Mouse (Mus musculus) liver, adult 2 months (tissue): ENCODE measurements around the gene Sox5. TPM values are rescaled to one million over a fixed set of nuclear protein-coding genes. Genes with fewer than 3 reads are reported as not detected.
A peak's percentile ranks its signal among the peaks of the same experiment; 100 is the strongest.

Experiments used
- DNase-seq: peaks from one replicate; pipeline ENCODE4 v3.0.0-alpha.2; 2011; ENCODE audit warnings: low read depth, low spot score; ENCODE audit errors: extremely low read depth
- H3K27ac ChIP-seq: fragments of 200-500 bp; replicated peaks from 2 replicates; pipeline ENCODE4 v1.5.1; 2012; ENCODE audit warnings: low read depth, mild to moderate bottlenecking, control low read depth, inconsistent platforms, low read length; ENCODE audit not compliant: insufficient read depth
- H3K27me3 ChIP-seq: fragments of 200-500 bp; 2 replicates; pipeline ENCODE4 v1.6.1; 2012; ENCODE audit warnings: mild to moderate bottlenecking, moderate library complexity, low read length, inconsistent platforms; ENCODE audit not compliant: control insufficient read depth, insufficient read depth
- H3K36me3 ChIP-seq: fragments of 200-500 bp; 2 replicates; pipeline ENCODE4 v1.6.1; 2012; ENCODE audit warnings: low read length, inconsistent platforms; ENCODE audit not compliant: control insufficient read depth, insufficient read depth
- H3K4me1 ChIP-seq: fragments of 200-500 bp; 2 replicates; pipeline ENCODE4 v1.6.1; 2011; ENCODE audit warnings: low read length; ENCODE audit not compliant: control insufficient read depth, insufficient read depth
- H3K4me3 ChIP-seq: fragments of 200-500 bp; 2 replicates; pipeline ENCODE4 v1.5.1; 2011; ENCODE audit warnings: low read depth, mild to moderate bottlenecking, control low read depth, low read length, moderate library complexity; ENCODE audit not compliant: insufficient read depth
- H3K79me2 ChIP-seq: fragments of 200-500 bp; 2 replicates; pipeline ENCODE4 v1.6.1; 2012; ENCODE audit warnings: inconsistent platforms, mild to moderate bottlenecking, low read length, moderate library complexity; ENCODE audit not compliant: control insufficient read depth, insufficient read depth
- H3K9ac ChIP-seq: fragments of 200-500 bp; 2 replicates; pipeline ENCODE4 v1.6.1; 2012; ENCODE audit warnings: low read depth, mild to moderate bottlenecking, control low read depth, inconsistent platforms, low read length
- CTCF ChIP-seq: fragments of 200-500 bp; IDR thresholded peaks from 2 replicates; pipeline ENCODE4 v1.5.1; 2011; ENCODE audit warnings: low read depth, low read length, control low read depth
- POLR2A ChIP-seq: fragments of 200-500 bp; IDR thresholded peaks from 2 replicates; pipeline ENCODE4 v1.6.1; 2011; ENCODE audit warnings: low read length, control low read depth; ENCODE audit not compliant: insufficient read depth; ENCODE audit errors: extremely low read depth
- WGBS: fragments of 180-500 bp; shearing (Covaris S2); methylation state at CpG from one replicate; pipeline ENCODE4 v1.1.7; 2018; 5-methylcytosine and 5-hydroxymethylcytosine counted together
- polyA plus RNA-seq: library from polyadenylated mRNA; depleted of rRNA; stranded (reverse); fragments of >200 nt; gene quantifications from 2 replicates; pipeline ENCODE4 v1.2.3, GENCODE M21; 2012
- total RNA-seq: library from RNA; depleted of rRNA; stranded (reverse); fragments of >200 nt; gene quantifications from 2 replicates; pipeline ENCODE4 v1.2.3, GENCODE M21; 2014

The Sox5 gene
- total and polyA plus RNA-seq, 2 experiments: 7.5 to 31.6 TPM

DNA sequence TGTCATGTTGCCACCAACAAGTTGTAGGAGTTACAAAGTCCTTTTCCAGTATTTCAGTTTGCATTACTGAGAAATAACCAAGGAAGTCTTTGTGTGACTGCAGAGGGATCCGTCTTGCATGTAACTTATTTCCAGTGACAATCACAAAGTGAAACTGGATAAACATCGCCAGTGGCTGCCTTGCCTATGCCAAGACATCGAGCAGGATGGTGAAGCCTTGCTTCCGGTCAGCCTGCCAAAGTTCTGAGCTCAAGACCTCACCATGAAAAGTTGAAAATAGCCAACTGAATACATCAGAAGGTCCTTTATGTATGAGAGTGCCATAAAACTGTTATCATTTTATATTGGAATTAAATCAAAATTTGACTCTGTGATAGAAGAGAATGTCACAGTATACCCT, 136.0 kb downstream of the Sox5 start:
- TF ChIP-seq CTCF (no peak), POLR2A (no peak)
- Histone ChIP-seq H3K36me3 (no peaks in the 10 kb centered on the region), H3K4me1 (peaks cover 6% of the 10 kb centered on the region), H3K27me3 (no peaks in the 10 kb centered on the region), H3K4me3 (no peak overlapping the region), H3K27ac (no peak overlapping the region), H3K79me2 (peaks cover 3% of the 10 kb centered on the region; the same call in 1 of the 2 replicates), H3K9ac (no peak overlapping the region)
- whole genome bisulfite sequencing: 63% methylated on average over 4 of the region's 4 CpGs
- no peak for DNase-seq

DNA sequence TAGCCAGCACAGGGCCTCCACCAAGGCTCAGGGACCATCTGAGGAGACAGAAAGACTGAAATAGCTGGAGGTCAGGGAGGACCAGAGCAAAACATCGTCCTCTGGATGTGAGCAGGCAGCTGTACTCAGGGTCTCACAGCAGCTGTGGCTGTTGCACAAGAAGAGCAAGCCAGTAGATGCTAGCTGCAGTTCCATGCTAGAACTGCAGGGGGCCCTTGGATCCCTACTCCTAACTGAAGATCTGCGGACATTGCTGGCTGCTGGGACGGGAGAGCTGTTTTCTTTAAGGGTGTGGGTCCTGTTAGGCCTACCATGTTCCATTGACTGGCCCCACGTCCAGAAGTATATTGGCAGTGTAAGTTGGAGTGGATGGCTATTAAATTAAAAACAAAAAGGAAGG, 137.1 kb downstream of the Sox5 start:
- H3K79me2 ChIP-seq: peaks cover 3% of the 10 kb centered on the region; the same call in 1 of the 2 replicates
- peaks cover 6% of the 10 kb centered on the region for H3K4me1 ChIP-seq
- H3K27ac ChIP-seq: no peak overlapping the region
- H3K36me3 ChIP-seq: no peaks in the 10 kb centered on the region
- no peak overlapping the region for H3K4me3 ChIP-seq
- TF ChIP-seq POLR2A (no peak), CTCF (peak; percentile 86)
- no peak overlapping the region for H3K9ac ChIP-seq
- peak; percentile 46 for DNase-seq
- H3K27me3 ChIP-seq: no peaks in the 10 kb centered on the region
- WGBS: 45% methylated on average over 4 of the region's 4 CpGs

DNA sequence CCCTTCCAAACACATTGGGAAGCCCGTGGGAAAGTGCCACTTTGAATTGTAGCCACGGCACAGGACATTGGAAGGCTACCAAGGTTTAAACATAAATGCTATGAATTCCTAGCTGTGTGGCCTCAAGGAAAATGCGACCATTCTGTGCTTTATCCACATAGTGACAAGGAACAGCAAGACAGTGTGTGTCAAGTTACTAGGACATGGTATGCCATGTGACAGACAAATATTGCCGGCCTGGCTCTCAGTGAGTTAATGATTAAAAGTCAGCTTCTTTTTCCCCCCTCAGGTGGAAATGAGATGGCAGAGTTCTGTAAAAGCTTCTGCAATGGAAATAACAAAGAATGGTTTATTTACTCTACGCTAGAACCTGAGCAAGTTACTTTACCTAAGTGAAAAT, 138.2 kb downstream of the Sox5 start:
- 27% methylated on average over 5 of the region's 5 CpGs for WGBS
- Histone ChIP-seq H3K36me3 (no peaks in the 10 kb centered on the region), H3K27me3 (no peaks in the 10 kb centered on the region), H3K9ac (no peak overlapping the region), H3K79me2 (no peaks in the 10 kb centered on the region), H3K27ac (no peak overlapping the region), H3K4me3 (no peak overlapping the region), H3K4me1 (peaks cover 6% of the 10 kb centered on the region)
- peak; percentile 62 for DNase-seq
- TF ChIP-seq POLR2A (no peak), CTCF (no peak)

- no peak for DNase-seq
- Histone ChIP-seq H3K4me3 (no peak overlapping the region), H3K36me3 (no peaks in the 10 kb centered on the region), H3K79me2 (no peaks in the 10 kb centered on the region), H3K27ac (no peak overlapping the region), H3K4me1 (peaks cover 6% of the 10 kb centered on the region), H3K27me3 (no peaks in the 10 kb centered on the region), H3K9ac (no peak overlapping the region)
- TF ChIP-seq CTCF: no peak
- no peak for TF ChIP-seq POLR2A
- 74% methylated on average over 5 of the region's 5 CpGs for WGBS
Measured at GRCm38 (mm10) chr6:144641888-144642287, 139.9 kb downstream of the Sox5 start.

- no peak overlapping the region for H3K27ac ChIP-seq
- H3K4me3 ChIP-seq: no peak overlapping the region
- peaks cover 6% of the 10 kb centered on the region for H3K4me1 ChIP-seq
- no peaks in the 10 kb centered on the region for H3K27me3 ChIP-seq
- H3K9ac ChIP-seq: no peak overlapping the region
- TF ChIP-seq POLR2A (no peak), CTCF (no peak)
- DNase-seq: no peak
- no peaks in the 10 kb centered on the region for H3K36me3 ChIP-seq
- 79% methylated on average over 3 of the region's 3 CpGs for WGBS
- H3K79me2 ChIP-seq: no peaks in the 10 kb centered on the region
Measured at GRCm38 (mm10) chr6:144640591-144640990, 141.2 kb downstream of the Sox5 start.

DNA sequence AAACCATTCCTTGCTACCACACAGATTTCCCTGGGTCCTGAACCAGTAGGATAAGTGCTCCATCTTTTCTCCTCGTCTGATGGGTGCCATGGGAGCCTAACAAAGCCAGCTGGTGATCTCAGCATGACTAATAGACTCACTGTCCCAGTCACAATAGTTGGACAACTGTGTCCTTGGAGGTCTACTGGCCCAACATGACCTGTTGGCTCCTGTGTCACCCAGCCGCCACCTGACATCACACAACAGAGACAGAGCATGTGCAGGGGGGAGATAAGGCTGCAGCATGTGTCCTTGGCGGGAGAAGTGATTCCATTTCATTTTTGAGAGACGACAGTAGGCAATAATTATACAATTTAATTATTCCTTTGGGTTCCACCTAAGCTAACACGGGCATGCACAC, 143.2 kb downstream of the Sox5 start:
- DNase-seq: no peak
- peaks cover 2% of the 10 kb centered on the region; the same call in 1 of the 2 replicates for H3K4me1 ChIP-seq
- TF ChIP-seq POLR2A (no peak), CTCF (no peak)
- no peak overlapping the region for H3K9ac ChIP-seq
- H3K79me2 ChIP-seq: no peaks in the 10 kb centered on the region
- no peak overlapping the region for H3K4me3 ChIP-seq
- WGBS: 89% methylated on average over 5 of the region's 5 CpGs
- H3K36me3 ChIP-seq: no peaks in the 10 kb centered on the region
- no peaks in the 10 kb centered on the region for H3K27me3 ChIP-seq
- no peak overlapping the region for H3K27ac ChIP-seq
